Mouse (Mus musculus): ENCODE data around the gene Rpl29. TPM values are rescaled to one million over a fixed set of nuclear protein-coding genes. Genes with fewer than 3 reads are reported as not detected.

The Rpl29 gene
- polyA plus RNA-seq, 2 experiments from 2014 or later = 1,164 to 1,338 TPM

- ATAC-seq = peak; percentile 37
These were observed 11.2 kb upstream of the Rpl29 start for GRCm38 (mm10) chr9:106417841-106418625.

DNA sequence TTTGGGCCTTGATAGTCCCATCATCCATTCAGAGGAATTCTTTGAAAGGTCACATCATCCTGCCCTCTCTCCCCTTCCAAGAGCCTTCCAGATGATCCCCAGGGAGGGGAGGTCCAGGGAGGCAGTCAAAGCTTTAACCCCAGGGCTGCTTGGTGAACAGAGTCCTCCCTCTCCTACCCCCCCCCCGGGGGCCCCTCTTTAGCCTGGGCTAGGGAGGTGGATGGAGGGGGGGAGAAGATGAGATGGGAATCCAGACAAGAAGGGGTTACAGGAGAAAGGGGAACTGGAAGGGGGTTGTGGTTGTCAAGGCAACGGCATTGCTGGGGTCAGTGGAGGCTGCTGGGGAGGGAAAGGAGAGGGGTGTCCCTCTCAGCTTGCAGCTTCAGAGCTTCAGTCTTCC, 8.6 kb upstream of the Rpl29 start:
- no peak for ATAC-seq

DNA sequence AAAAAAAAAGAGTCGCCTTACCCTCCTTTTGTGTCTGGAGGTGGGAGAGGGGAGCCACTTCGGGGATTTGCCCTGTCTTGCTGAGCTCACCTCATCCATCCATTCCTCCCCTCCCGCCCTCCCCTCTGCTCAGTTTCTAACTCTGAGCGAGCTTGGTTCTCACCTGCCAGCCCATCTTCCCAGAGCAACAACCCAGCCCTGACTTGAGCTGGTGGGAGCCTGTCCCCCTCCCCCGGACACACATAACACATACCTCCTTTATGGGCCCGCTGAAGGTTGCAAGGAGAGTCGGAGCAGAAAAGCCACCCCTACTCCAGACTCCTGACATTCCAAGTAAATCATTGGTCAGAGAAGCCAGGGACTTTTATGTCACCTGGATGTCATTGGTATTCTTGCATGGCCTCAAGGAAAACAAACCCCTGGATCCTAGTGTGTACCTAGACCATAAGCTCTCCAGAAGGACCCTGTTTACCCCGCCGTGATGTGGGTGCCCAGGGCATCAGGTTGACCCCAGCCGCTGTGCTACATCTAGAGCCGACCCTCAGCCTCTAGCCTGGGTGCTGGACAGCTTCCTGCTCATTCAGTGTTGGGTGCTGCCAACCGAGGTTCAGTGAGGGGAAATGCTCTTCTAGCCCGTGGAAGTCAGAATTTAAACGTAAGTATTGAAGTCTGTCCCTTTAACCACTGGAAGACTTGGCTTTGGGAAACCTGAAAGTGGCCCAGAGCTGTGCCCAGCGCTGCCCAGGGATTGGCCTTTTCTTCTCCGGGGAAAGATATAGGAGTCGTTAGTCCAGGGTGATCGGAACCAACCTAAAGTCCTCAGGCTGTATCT, 8.0 kb upstream of the Rpl29 start:
- no peak for ATAC-seq

DNA sequence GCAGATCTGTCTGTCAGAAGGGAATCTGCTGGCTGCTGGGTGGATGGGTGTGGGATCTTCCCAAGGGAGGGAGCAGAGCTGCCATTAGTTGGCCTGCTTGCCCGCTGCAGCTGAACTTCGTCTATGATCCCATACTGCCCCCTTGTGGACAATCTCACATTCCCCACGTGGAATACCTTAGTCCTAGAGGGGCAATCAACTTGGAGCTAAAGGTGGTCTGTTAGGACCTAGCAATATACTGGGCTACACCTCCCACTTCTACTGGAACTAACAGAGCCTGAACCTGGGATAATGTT, 7.4 kb upstream of the Rpl29 start:
- peak; percentile 76 for ATAC-seq

DNA sequence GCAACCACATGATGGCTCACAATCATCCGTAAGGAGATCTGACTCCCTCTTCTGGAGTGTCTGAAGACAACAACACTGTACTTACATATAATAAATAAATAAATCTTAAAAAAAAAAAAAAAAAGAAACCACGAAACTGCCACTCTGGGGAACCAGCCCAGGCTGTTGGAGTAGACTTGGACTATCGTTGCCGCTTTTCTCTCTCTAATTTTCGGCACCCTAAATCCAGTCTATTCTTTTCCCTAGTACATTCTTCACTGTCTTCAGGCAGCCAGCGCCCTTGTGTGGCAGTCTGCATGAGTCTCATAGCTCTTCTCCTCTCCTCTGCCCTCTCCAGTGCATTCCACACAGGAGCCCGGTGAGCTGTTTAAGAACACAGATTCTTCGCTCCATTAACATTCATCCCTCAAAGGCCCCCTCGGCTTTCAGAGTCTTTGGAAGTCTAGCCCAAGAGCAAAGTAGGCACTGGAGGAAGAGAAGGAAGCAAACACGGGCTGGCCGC, 484 bp upstream of the Rpl29 start:
- ATAC-seq = peak; percentile 19

GRCm38 (mm10) chr9:106430015-106430264, 686 bp downstream of the Rpl29 start:
- no peak for ATAC-seq

DNA sequence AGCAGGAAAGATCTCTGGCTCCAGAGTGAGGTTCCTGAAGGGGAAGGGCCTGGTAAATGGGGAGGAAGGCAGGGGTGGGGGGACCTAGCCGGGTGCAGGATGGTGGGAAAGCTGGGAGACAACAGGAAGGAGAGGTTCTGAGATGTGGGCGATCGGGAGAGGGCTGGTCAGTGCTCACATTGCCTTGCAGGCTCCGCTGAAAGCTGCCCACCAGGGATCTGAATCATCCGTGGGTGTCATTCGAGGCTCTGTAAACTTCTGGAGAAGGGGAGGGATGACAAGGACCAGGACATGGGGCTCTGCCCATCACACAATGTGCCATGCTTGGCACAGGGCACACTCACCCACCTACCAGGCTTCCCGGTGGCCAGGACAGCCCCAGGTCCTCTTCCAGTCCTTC, 4.1 kb downstream of the Rpl29 start:
- no peak for ATAC-seq

GRCm38 (mm10) chr9:106436566-106436965, 7.3 kb downstream of the Rpl29 start:
- ATAC-seq = no peak

DNA sequence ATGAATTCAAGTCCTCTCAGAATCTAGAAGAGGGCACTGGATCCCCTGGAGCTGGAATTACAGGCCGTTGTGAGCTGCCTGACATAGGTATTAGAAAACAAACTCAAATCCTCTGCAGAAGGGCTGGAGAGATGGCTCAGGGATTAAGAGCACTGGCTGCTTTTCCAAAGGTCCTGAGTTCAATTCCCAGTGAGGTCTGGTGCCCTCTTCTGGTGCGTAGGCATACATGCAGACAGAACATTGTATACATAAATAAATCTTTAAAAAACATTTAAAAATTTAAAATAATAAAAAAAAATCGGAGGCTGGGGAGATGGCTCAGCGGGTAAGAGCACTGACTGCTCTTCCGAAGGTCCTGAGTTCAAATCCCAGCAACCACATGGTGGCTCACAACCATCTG, 13.4 kb downstream of the Rpl29 start:
- ATAC-seq = no peak

GRCm38 (mm10) chr9:106444836-106445235, 15.6 kb downstream of the Rpl29 start:
- no peak for ATAC-seq

- peak; percentile 70 for ATAC-seq
These were observed 18.1 kb downstream of the Rpl29 start, which contains the start of the genes Abhd14b and Abhd14a for GRCm38 (mm10) chr9:106447348-106447747. Gene Abhd14b (plus strand): TSS chr9:106447459. Gene Abhd14a (minus strand): TSS chr9:106447678.

- ATAC-seq = no peak
These were observed 18.7 kb downstream of the Rpl29 start for GRCm38 (mm10) chr9:106447951-106448350.

DNA sequence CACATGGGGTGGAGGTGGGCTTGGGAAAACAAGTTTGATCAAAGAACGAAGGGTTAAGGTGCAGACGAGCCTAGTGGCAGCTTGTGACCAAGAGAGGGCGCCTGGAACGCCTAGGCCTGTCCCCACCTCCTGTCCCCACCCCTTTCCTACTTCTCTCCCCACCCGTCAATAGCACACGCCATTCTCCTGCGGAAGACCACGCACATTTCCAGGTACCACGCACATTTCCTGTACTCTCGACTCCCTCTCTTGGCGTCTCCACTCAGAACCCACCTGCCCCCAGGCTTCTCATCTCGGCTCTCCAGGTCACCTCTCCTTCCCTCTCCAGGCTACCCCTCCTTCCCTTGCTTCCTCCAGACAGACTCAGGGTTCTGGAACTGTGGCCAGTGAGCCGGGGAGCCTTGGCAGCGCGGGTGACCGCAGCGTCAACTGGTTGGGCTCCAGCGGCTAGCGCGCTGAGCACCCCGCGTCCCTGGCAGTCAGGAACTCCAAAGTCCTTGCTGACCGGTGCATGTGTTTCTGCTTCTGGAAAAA, 19.3 kb downstream of the Rpl29 start:
- peak; percentile 77 for ATAC-seq

DNA sequence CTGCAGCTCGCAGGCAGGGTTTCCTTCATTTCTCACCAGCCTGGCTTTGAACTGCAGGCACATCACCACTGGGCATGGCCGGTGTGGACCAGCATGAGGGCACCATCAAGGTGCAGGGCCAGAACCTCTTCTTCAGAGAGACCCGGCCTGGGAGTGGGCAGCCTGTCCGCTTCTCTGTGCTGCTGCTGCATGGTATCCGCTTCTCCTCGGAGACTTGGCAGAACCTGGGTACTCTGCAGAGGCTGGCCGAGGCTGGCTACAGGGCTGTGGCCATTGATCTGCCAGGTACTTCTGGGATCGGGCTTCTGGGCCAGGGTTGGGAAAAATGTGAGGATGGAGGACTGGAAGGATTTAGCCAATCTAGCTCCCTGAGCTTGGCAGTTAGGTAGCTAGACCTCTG, 20.7 kb downstream of the Rpl29 start:
- no peak for ATAC-seq

GRCm38 (mm10) chr9:106450661-106451060, 21.4 kb downstream of the Rpl29 start:
- ATAC-seq = no peak

GRCm38 (mm10) chr9:106451298-106451697, 22.0 kb downstream of the Rpl29 start:
- ATAC-seq = no peak

DNA sequence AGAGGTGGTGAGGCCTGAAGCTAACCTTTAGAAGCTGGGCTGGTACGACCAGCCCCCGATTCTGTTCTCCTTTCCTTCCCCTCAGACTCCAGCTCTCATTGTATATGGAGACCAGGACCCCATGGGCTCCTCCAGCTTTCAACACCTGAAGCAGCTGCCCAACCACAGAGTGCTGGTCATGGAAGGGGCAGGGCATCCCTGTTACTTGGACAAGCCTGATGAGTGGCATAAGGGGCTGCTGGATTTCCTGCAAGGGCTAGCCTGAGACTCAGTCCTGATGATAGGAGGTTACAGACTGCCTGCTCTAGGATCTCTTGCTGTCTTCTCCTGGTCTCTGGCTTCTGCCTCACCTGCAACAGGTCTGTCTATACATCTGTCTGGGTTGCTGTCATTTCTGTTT, 22.6 kb downstream of the Rpl29 start:
- ATAC-seq = no peak

GRCm38 (mm10) chr9:106452351-106452750, 23.1 kb downstream of the Rpl29 start:
- no peak for ATAC-seq

DNA sequence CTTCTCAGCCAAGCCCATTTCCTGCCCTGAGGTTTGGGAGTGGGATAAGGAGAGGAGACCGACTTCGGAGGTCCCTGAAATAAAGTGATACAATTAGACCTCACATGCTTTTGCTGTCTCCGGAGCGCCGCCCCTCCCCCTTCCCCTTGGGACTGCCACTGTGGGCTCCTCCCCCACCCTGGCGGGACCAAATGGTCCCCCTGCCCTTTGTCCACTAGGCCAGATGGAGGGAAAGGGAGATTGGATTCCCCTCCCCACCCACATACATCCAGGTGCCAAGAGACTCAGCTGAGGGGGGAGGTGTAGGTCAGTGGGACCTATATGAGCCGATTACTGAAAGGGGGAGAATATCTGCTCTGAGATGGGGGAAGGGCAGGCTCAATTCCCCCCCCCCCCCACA, 23.6 kb downstream of the Rpl29 start:
- no peak for ATAC-seq

GRCm38 (mm10) chr9:106453271-106454070, 24.2 kb downstream of the Rpl29 start, which contains the start of gene Pcbp4:
Gene Pcbp4 (plus strand): TSS chr9:106453291.
- ATAC-seq = peak; percentile 72

DNA sequence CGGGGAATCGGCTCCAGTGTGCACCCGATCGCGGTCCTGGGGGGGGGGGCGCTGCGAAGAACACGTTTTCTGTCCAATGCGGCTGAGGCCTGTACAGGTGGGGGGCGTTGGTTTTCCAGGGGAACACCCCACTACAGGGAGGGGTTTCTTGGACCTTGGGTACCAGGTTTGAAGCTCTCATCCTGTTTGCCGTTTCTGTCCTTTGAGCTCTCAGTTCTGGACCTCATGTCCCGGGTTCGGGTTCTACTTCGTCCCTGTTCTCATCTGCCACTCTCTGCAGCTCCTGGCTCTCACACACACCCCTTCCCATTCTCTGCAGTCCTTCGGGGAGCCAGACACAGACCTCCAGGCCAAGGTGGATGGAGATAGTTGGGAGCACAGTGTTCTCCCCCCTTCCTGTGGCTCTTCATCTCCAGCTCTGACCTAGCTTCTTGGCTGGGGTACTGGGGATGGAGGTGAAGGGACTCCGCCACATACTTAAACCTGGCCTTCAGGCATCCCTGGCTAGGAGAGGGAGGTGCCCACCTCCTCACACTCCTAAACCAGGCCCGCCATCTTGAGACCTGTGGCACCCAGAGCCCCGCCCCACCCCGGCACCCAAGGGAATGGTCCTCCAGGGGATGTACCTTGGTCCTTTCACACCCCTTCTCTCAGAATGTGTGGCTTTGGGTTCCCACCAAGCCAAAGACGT, 25.0 kb downstream of the Rpl29 start:
- ATAC-seq = no peak
